11 mouse cellular contexts compared by ENCODE assay signal in the genomic region with DNA sequence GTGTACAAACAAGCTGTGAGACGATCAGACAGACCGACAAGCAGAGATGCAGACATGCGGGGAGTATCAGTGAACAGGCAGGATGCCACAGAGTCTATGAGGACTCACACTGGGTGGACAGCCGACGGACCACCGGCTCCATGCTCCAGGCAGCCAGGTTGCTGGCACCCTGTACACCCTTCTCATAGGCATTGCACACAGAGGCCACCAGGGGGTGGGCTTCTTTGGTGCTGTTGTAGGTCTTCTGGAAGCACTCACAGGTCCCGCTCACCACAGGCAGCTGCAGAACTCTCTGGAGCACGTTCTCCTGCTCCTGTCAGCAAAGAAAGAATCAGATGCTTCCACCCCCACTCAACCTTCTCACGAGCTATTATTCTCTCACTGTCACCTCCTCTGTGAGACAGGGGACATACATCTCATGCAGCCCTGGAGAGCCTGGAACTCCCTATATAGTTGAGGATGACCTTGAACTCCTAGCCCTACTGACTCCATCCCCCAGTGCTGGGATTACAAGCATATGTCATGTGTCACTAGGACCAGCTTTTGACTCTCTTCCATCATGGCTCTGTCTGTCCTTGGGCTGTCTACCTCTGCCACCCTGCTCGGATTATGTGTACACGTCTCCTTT. TPM values are rescaled to one million over a fixed set of nuclear protein-coding genes. Genes with fewer than 3 reads are reported as not detected.
DNase-seq lines count a peak whose midpoint lies in the region; ATAC-seq and TF ChIP-seq lines count a peak whose summit lies in the region.
"Had no signal": no experiment of that assay in that cellular context is flagged by ENCODE, and none has a peak within 500 bp of the region (broad histone marks: within the 10 kb centered on the region; RNA-seq: fewer than 3 reads in every experiment).

No protein-coding gene starts in this region.

- 71% methylated on average over 11 of the region's 11 CpGs for WGBS in forebrain, embryonic 13.5 days
- WGBS in forebrain, embryonic 15.5 days, result 64% methylated on average over 11 of the region's 11 CpGs
- 54% methylated on average over 11 of the region's 11 CpGs for WGBS in lung, postnatal 0 days

- peak; percentile 37 for ATAC-seq in forebrain, embryonic 13.5 days
- ATAC-seq in forebrain, embryonic 15.5 days (replicated peaks), result no peak
- ATAC-seq in lung, postnatal 0 days, result no peak

- TF ChIP-seq EP300 in lung, postnatal 0 days (IDR thresholded peaks at IDR 0.05), result no peak

- no peak for DNase-seq in lung, postnatal 0 days (ENCODE audit: low spot score)
- no peak for DNase-seq in lung, adult 18-20 months
- peak; percentile 48 to 64 for DNase-seq in adrenal gland, postnatal 36 days
- peak; percentile 42 for DNase-seq in retina, embryonic 14.5 days (ENCODE audit: low spot score)
- no peak for DNase-seq in frontal cortex, postnatal 14 days (ENCODE audit: low spot score in 2 of 2)
- no peak for DNase-seq in ovary, postnatal 36 days (ENCODE audit: low spot score)

- H3K9me3 ChIP-seq in forebrain, embryonic 13.5 days (replicated peaks), result no peaks in the 10 kb centered on the region
- H3K9me3 ChIP-seq in forebrain, embryonic 15.5 days, result no peaks in the 10 kb centered on the region
- H3K9me3 ChIP-seq in lung, postnatal 0 days (ENCODE audit: low read length), result no peaks in the 10 kb centered on the region
- H3K9me3 ChIP-seq: heart, embryonic 13.5 days; lung, embryonic 15.5 days had no signal

- H3K4me2 ChIP-seq in forebrain, embryonic 13.5 days, result no peak overlapping the region
- H3K4me2 ChIP-seq in forebrain, embryonic 15.5 days (replicated peaks), result no peak overlapping the region
- H3K4me2 ChIP-seq in lung, postnatal 0 days (replicated peaks; ENCODE audit: low read depth, low read length), result no peak overlapping the region
- H3K4me2 ChIP-seq: heart, embryonic 13.5 days; lung, embryonic 15.5 days had no signal

- H3K4me3 ChIP-seq in forebrain, embryonic 13.5 days, result no peak overlapping the region
- H3K4me3 ChIP-seq in forebrain, embryonic 15.5 days, result no peak overlapping the region
- H3K4me3 ChIP-seq in lung, postnatal 0 days (ENCODE audit: low read depth, low read length), result no peak overlapping the region
- H3K4me3 ChIP-seq: heart, embryonic 13.5 days; lung, embryonic 15.5 days had no signal

- no peak overlapping the region for H3K27ac ChIP-seq in forebrain, embryonic 13.5 days
- H3K27ac ChIP-seq in forebrain, embryonic 15.5 days (replicated peaks), result no peak overlapping the region
- H3K27ac ChIP-seq in lung, postnatal 0 days (ENCODE audit: low read length), result no peak overlapping the region
- H3K27ac ChIP-seq: heart, embryonic 13.5 days; lung, embryonic 15.5 days had no signal

- H3K4me1 ChIP-seq in forebrain, embryonic 13.5 days, result no peaks in the 10 kb centered on the region
- no peaks in the 10 kb centered on the region for H3K4me1 ChIP-seq in forebrain, embryonic 15.5 days
- H3K4me1 ChIP-seq in lung, postnatal 0 days (ENCODE audit: insufficient read depth, low read depth, low read length), result no peaks in the 10 kb centered on the region
- H3K4me1 ChIP-seq: heart, embryonic 13.5 days; lung, embryonic 15.5 days had no signal

- H3K36me3 ChIP-seq in forebrain, embryonic 13.5 days (ENCODE audit: poor library complexity, severe bottlenecking), result peaks cover 4% of the 10 kb centered on the region; the same call in 1 of the 2 replicates
- no peaks in the 10 kb centered on the region for H3K36me3 ChIP-seq in forebrain, embryonic 15.5 days
- no peaks in the 10 kb centered on the region for H3K36me3 ChIP-seq in lung, postnatal 0 days (ENCODE audit: insufficient read depth, low read length)
- H3K36me3 ChIP-seq: heart, embryonic 13.5 days; lung, embryonic 15.5 days had no signal

- 0 out of 2 replicates have a peak, but pooled peaks cover 2% of the 10 kb centered on the region for H3K27me3 ChIP-seq in forebrain, embryonic 13.5 days
- no peaks in the 10 kb centered on the region for H3K27me3 ChIP-seq in forebrain, embryonic 15.5 days
- no peaks in the 10 kb centered on the region; the same call in 1 of the 2 replicates for H3K27me3 ChIP-seq in lung, postnatal 0 days (replicated peaks; ENCODE audit: insufficient read depth, low read length)

- no peak overlapping the region for H3K9ac ChIP-seq in forebrain, embryonic 13.5 days
- H3K9ac ChIP-seq in forebrain, embryonic 15.5 days (replicated peaks), result no peak overlapping the region
- H3K9ac ChIP-seq in lung, postnatal 0 days (replicated peaks; ENCODE audit: low read depth), result no peak overlapping the region
- H3K9ac ChIP-seq: heart, embryonic 13.5 days; lung, embryonic 15.5 days had no signal

- TF ChIP-seq CTCF in lung, postnatal 0 days (IDR thresholded peaks at IDR 0.05), result peak; percentile 50

RNA-seq across cellular contexts. Expression of a gene that starts 2.8 kb away (rescaled TPM):
- 0.21 TPM in 1 of 2 replicates, not detected in the other for polyA plus RNA-seq in forebrain, embryonic 13.5 days (2015; fragmentation: Nextera tagmentation; extraction: Ambion mirVana)
- not detected in 2 replicates for polyA plus RNA-seq in forebrain, embryonic 15.5 days (2015; fragmentation: Nextera tagmentation; extraction: Ambion mirVana)
- polyA plus RNA-seq in lung, postnatal 0 days (2015; fragmentation: Nextera tagmentation; extraction: Ambion mirVana), result 0.45 and 0.60 TPM in 2 replicates
- 100 to 1,000 TPM; 500 to 527 TPM for total RNA-seq in adrenal gland, postnatal 36 days (2021)
- polyA plus RNA-seq: heart, embryonic 13.5 days; lung, embryonic 15.5 days; stomach, embryonic 14.5 days had no signal

RNA-seq across cellular contexts. Expression of a gene that starts 13.1 kb away (rescaled TPM):
- polyA plus RNA-seq in forebrain, embryonic 13.5 days (2015; fragmentation: Nextera tagmentation; extraction: Ambion mirVana), result 12.7 and 14.2 TPM in 2 replicates
- 16.9 and 18.8 TPM in 2 replicates for polyA plus RNA-seq in forebrain, embryonic 15.5 days (2015; fragmentation: Nextera tagmentation; extraction: Ambion mirVana)
- 17.8 and 23.9 TPM in 2 replicates for polyA plus RNA-seq in lung, postnatal 0 days (2015; fragmentation: Nextera tagmentation; extraction: Ambion mirVana)
- 10 to 100 TPM; 49.2 to 49.3 TPM for total RNA-seq in adrenal gland, postnatal 36 days (2021)

RNA-seq across cellular contexts. Expression of a gene that starts 13.1 kb away (rescaled TPM):
- polyA plus RNA-seq in forebrain, embryonic 13.5 days (2015; fragmentation: Nextera tagmentation; extraction: Ambion mirVana), result 0.39 and 0.64 TPM in 2 replicates
- 0.23 and 0.85 TPM in 2 replicates for polyA plus RNA-seq in forebrain, embryonic 15.5 days (2015; fragmentation: Nextera tagmentation; extraction: Ambion mirVana)
- 1.6 and 2.0 TPM in 2 replicates for polyA plus RNA-seq in lung, postnatal 0 days (2015; fragmentation: Nextera tagmentation; extraction: Ambion mirVana)
- 1 to 10 TPM; 1.6 to 2.0 TPM for total RNA-seq in adrenal gland, postnatal 36 days (2021)

RNA-seq across cellular contexts. Expression of a gene that starts 14.3 kb away (rescaled TPM):
- 3.0 and 3.5 TPM in 2 replicates for polyA plus RNA-seq in forebrain, embryonic 13.5 days (2015; fragmentation: Nextera tagmentation; extraction: Ambion mirVana)
- 3.3 and 3.4 TPM in 2 replicates for polyA plus RNA-seq in forebrain, embryonic 15.5 days (2015; fragmentation: Nextera tagmentation; extraction: Ambion mirVana)
- 1.6 and 1.7 TPM in 2 replicates for polyA plus RNA-seq in lung, postnatal 0 days (2015; fragmentation: Nextera tagmentation; extraction: Ambion mirVana)
- 1 to 10 TPM; 4.1 TPM for total RNA-seq in adrenal gland, postnatal 36 days (2021)

Comparison
In these comparisons a context has a peak if more than half of its experiments do, and no peak if none do; other contexts are left out.
1. DNase-seq: peak in adrenal gland, postnatal 36 days (2 of 2) and retina, embryonic 14.5 days (single experiment); none in lung, postnatal 0 days (single experiment), lung, adult 18-20 months (0 of 2), frontal cortex, postnatal 14 days (0 of 2) and ovary, postnatal 36 days (single experiment).